Mouse (Mus musculus) neural tube, embryonic 13.5 days (tissue): ENCODE data around the gene Cbwd1. TPM values are rescaled to one million over a fixed set of nuclear protein-coding genes. Genes with fewer than 3 reads are reported as not detected.

ENCODE experiments used
- ATAC-seq: fragments of 200-750 bp; cut with Nextera tagmentation; 2 replicates; pipeline ENCODE4 v1.8.0; 2017; ENCODE audit warnings: low read depth, mild to moderate bottlenecking, moderate TSS enrichment, moderate library complexity
- H3K27ac ChIP-seq: fragments of 300-500 bp; sonication (generic); replicated peaks from 2 replicates; pipeline ENCODE4 v1.5.1; 2015; ENCODE audit warnings: moderate library complexity, mild to moderate bottlenecking, inconsistent platforms
- H3K27me3 ChIP-seq: fragments of 300-500 bp; sonication (generic); 2 replicates; pipeline ENCODE4 v1.6.1; 2015; ENCODE audit warnings: mild to moderate bottlenecking, inconsistent platforms
- H3K36me3 ChIP-seq: fragments of 300-500 bp; sonication (generic); 2 replicates; pipeline ENCODE4 v1.6.1; 2015; ENCODE audit warnings: mild to moderate bottlenecking, inconsistent platforms
- H3K4me1 ChIP-seq: fragments of 300-500 bp; sonication (generic); replicated peaks from 2 replicates; pipeline ENCODE4 v1.6.1; 2015; ENCODE audit warnings: inconsistent platforms
- H3K4me2 ChIP-seq: fragments of 300-500 bp; sonication (generic); 2 replicates; pipeline ENCODE4 v1.6.1; 2015; ENCODE audit warnings: inconsistent platforms, mild to moderate bottlenecking, moderate library complexity
- H3K4me3 ChIP-seq: fragments of 300-500 bp; sonication (generic); 2 replicates; pipeline ENCODE4 v1.5.1; 2015; ENCODE audit warnings: mild to moderate bottlenecking, inconsistent platforms
- H3K9ac ChIP-seq: fragments of 300-500 bp; sonication (generic); 2 replicates; pipeline ENCODE4 v1.6.1; 2015; ENCODE audit warnings: moderate library complexity, mild to moderate bottlenecking, inconsistent platforms
- H3K9me3 ChIP-seq: fragments of 300-500 bp; sonication (generic); 2 replicates; pipeline ENCODE4 v1.6.1; 2016; ENCODE audit warnings: inconsistent platforms
- WGBS: fragments of 180-500 bp; shearing (Covaris S2); methylation state at CpG from one replicate; pipeline ENCODE4 v1.1.7; 2015; 5-methylcytosine and 5-hydroxymethylcytosine counted together
- polyA plus RNA-seq: library from polyadenylated mRNA; unstranded; fragments of >200 nt; fragmentation: Nextera tagmentation; extraction: Ambion mirVana; gene quantifications from 2 replicates; pipeline ENCODE4 v1.2.1, GENCODE M21; 2015

Gene Cbwd1
- polyA plus RNA-seq, 1 experiment from 2014 or later, result 19.9 TPM

DNA sequence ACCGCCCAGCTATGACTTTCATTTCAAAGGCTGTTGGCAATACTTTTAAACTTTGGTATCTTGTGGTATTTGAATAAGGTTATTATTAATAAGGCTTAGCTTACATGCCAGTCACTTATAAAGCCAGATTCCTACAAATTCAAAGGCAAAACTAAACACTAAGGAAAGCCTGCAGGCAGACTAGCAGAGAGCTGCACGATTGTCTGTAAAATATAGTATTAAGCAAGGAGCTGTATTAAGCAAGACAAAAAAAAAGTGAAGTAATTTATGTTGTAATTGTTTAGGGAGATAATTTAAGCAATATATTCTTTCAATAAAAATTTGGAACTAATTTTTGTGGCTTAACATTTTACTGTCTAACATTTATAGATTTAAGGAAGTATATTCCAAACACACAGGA lies 5.5 kb upstream of the Cbwd1 start:
- Histone ChIP-seq H3K36me3 (no peaks in the 10 kb centered on the region), H3K4me3 (no peak overlapping the region), H3K27me3 (no peaks in the 10 kb centered on the region), H3K9me3 (no peaks in the 10 kb centered on the region), H3K4me2 (no peak overlapping the region), H3K9ac (no peak overlapping the region), H3K4me1 (no peaks in the 10 kb centered on the region), H3K27ac (no peak overlapping the region)
- ATAC-seq, result no peak
- 89% methylated on average over 2 of the region's 2 CpGs for WGBS

DNA sequence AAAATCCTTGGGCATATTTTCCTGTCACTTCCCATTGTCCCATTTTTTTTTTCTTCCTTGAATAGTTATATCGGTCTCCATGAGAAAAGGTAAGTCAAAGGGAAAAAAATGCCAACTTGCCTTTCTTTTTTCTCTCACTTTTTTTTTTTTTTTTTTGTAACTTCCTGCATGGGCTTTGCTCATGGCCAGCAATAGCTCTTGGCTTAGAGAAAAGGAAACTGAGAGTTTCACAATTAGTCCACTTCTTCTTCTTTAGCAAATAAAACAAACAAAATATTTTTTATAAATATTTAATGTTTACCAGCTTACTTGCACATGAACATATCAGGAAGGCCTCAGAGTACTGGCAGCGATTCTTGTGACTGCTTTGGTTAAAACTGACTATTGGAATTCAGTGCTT lies 4.8 kb upstream of the Cbwd1 start:
- H3K27me3 ChIP-seq, result no peaks in the 10 kb centered on the region
- no peak overlapping the region for H3K27ac ChIP-seq
- no peak overlapping the region for H3K4me3 ChIP-seq
- no peaks in the 10 kb centered on the region for H3K4me1 ChIP-seq
- 87% methylated on average over 2 of the region's 2 CpGs for WGBS
- H3K36me3 ChIP-seq, result no peaks in the 10 kb centered on the region
- H3K9me3 ChIP-seq, result no peaks in the 10 kb centered on the region
- H3K9ac ChIP-seq, result no peak overlapping the region
- no peak overlapping the region for H3K4me2 ChIP-seq
- no peak for ATAC-seq

DNA sequence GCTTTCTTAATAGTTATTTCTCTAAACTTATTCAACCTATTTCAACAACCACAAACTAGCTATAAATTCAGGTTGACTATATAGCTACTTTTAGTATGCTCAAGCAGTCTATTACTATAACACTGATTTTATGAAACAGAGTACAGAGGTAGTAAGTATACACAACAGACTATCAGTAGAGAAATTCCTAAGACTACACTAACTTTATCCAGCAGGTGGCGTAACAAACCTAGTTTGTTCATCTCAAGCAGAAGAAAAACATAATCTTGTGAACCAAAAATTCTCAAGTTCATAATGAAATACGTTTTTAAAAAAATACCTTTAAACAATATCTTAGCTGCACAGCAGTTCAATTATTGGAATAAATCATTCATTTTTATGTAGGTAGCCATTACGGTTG lies 2.9 kb downstream of the Cbwd1 start:
- Histone ChIP-seq H3K4me3 (no peak overlapping the region), H3K27me3 (no peaks in the 10 kb centered on the region), H3K4me2 (no peak overlapping the region), H3K27ac (no peak overlapping the region), H3K4me1 (peaks cover 17% of the 10 kb centered on the region), H3K36me3 (peaks cover 19% of the 10 kb centered on the region), H3K9me3 (no peaks in the 10 kb centered on the region), H3K9ac (no peak overlapping the region)
- no peak for ATAC-seq
- 41% methylated on average over 3 of the region's 3 CpGs for WGBS

DNA sequence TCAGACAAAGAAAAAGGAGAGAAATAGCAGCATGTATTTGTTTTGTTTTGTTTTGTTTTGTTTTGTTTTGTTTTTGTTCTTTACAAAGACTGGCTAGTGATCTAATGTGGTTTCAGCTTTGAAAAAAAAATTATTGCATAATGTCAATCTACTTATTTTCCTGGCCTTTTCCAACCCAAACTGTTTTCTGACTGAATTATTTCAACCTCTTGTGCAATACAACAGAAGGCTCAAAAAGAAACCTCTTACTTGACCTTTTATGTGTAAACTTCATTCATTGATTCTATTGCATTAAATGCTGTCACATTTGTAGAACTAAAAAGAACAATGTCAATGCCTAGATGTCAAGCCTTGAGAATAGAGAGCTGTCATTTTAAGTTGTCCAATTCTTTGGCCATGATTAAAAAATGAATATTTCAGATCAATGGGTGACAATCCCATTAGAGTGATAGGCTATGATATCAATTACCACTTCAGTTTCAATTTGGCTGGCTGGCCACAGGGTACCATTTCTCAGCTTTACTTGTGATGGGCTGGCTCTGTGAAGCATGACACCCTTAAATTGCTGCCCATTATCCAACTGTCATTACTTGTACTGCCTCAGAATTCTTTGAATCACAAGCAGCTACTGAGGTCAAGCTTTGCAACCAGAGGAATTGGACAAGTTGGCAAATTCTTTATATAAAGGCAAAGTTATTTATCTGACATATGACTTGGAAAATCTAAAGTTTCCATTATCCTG lies 15.7 kb downstream of the Cbwd1 start:
- Histone ChIP-seq H3K9me3 (no peaks in the 10 kb centered on the region), H3K4me3 (no peak overlapping the region), H3K27ac (no peak overlapping the region), H3K4me1 (no peaks in the 10 kb centered on the region), H3K9ac (no peak overlapping the region), H3K36me3 (no peaks in the 10 kb centered on the region), H3K27me3 (no peaks in the 10 kb centered on the region), H3K4me2 (no peak overlapping the region)
- ATAC-seq, result no peak

DNA sequence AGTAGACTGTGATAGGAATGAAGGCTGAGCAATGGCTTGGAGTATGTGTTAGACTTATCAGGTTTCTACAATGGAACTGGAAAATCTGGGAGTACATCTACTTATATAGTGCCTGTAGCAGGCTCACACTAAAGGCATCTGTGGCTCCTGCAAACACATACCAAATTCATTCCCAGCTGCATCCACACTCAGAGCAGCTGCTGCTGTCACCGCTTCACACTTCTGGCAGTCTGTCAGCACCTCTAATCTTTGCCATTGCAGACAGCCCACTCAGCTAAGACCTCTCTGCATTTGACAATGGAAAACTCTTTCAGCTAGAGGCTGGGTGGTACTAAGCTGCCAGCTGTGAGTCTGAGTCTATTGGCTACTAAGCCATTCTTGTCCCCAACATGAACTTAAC lies 24.3 kb downstream of the Cbwd1 start:
- WGBS, result 67% methylated on average over 1 of the region's 1 CpGs
- Histone ChIP-seq H3K9ac (no peak overlapping the region), H3K9me3 (no peaks in the 10 kb centered on the region), H3K27me3 (no peaks in the 10 kb centered on the region), H3K4me3 (no peak overlapping the region), H3K4me2 (no peak overlapping the region), H3K27ac (no peak overlapping the region), H3K36me3 (peaks cover 6% of the 10 kb centered on the region; the same call in 1 of the 2 replicates), H3K4me1 (no peaks in the 10 kb centered on the region)
- ATAC-seq, result no peak

DNA sequence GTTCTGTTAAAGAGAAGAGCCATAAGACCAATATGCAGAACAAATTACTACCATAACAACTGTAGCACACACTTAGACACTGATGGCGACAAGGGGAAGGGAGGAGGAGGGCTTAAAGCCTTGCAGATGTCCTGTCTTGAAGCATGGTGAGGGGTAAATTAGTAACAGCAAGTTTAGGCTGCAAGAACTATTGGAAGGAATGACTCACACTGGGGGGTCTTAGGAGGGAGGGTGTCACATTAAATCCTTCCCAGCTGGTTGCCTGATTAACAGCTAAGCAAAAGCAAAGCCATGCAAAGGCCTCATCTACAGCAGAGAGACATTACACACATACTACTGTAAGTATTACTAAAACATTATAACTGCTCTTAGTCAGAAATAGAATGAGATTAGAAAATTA lies 32.4 kb downstream of the Cbwd1 start:
- no peaks in the 10 kb centered on the region for H3K27me3 ChIP-seq
- H3K4me3 ChIP-seq, result no peak overlapping the region
- no peaks in the 10 kb centered on the region for H3K9me3 ChIP-seq
- WGBS, result 31% methylated on average over 1 of the region's 1 CpGs
- peak; percentile 47; the same call in 1 of the 2 replicates for ATAC-seq
- H3K36me3 ChIP-seq, result 0 out of 2 replicates have a peak, but pooled peaks cover 3% of the 10 kb centered on the region
- H3K27ac ChIP-seq, result no peak overlapping the region
- no peaks in the 10 kb centered on the region for H3K4me1 ChIP-seq
- no peak overlapping the region for H3K4me2 ChIP-seq
- H3K9ac ChIP-seq, result no peak overlapping the region

DNA sequence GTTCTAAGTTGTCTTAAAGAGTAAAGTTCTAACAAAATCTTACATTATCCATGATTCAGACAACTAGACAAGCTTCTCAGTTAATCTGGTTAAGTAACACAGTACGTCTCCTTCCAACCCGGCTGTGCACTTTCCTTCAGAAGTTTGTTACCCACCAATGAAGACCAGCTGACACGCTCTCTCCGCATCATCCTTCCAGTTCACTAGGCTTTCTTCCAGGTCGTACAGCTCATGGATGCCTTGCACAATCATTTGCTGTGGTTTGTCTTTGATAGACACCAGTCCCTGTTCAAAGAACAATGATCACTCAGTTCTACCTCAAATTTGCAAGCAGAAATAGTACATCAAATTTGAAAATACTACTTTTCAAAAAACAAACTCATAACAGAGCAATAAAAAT lies 40.5 kb downstream of the Cbwd1 start:
- no peaks in the 10 kb centered on the region for H3K9me3 ChIP-seq
- ATAC-seq, result no peak
- no peak overlapping the region for H3K9ac ChIP-seq
- no peak overlapping the region for H3K27ac ChIP-seq
- H3K36me3 ChIP-seq, result peaks cover 23% of the 10 kb centered on the region
- no peaks in the 10 kb centered on the region for H3K27me3 ChIP-seq
- no peak overlapping the region for H3K4me2 ChIP-seq
- H3K4me1 ChIP-seq, result no peaks in the 10 kb centered on the region
- no peak overlapping the region for H3K4me3 ChIP-seq
- WGBS, result 89% methylated on average over 5 of the region's 5 CpGs

DNA sequence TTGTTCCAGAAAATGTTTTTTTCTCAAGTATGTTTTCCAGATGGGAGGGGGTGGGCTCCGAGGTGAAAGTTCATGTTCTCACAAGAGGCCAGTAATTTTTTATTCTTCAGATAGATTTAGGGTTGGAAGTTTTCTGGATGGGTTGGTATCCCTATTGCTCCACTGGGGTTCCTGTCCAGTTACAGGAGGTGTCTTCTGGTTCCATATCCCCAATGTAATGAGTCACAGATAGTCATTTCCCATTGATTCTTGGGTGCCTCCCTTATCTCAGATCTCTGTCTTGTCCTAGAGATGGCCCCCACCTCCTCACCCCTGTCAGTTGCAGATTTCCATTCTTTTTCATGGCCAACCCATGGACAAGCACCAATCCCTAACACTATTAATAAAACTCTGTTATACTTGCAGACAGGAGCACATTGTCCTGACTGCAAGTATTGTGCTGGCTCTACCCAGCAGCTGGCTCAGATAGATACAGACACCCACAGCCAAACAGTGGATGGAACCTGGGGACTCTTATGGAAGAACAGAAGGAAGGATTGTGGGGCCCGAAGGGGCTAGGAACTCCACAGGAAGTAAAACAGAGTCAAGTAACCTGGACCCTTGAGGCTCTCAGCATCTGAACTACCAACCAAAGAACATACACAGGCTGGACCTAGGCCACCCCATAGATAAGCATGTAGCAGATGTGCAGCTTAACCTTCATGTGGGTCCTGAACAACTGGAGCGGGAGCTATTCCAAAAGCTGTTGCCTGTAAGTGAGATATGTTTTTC lies 52.8 kb downstream of the Cbwd1 start:
- H3K4me2 ChIP-seq, result no peak overlapping the region
- no peaks in the 10 kb centered on the region for H3K36me3 ChIP-seq
- no peak overlapping the region for H3K9ac ChIP-seq
- no peak overlapping the region for H3K4me3 ChIP-seq
- H3K9me3 ChIP-seq, result no peaks in the 10 kb centered on the region
- H3K4me1 ChIP-seq, result no peaks in the 10 kb centered on the region
- 91% methylated on average over 3 of the region's 3 CpGs for WGBS
- no peak for ATAC-seq
- no peak overlapping the region for H3K27ac ChIP-seq
- peaks cover 12% of the 10 kb centered on the region for H3K27me3 ChIP-seq

DNA sequence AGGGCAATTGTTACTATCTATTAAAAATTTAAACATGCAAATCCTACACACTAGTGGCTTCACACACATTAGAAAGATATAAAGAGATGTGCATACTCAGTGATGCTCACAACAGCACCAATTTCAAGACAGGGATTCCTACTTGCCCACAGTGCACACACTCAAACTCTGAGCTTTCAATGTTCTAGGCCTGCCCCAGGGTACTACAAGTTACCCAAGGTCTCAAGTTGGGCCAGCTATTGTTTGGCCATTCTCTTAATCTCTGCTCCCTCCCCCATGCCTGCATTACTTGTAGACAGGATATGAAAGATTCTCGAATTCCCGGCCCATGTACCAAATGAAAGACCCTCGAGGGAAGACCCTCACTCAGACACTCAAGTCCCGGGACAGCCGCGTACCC lies 53.8 kb downstream of the Cbwd1 start:
- Histone ChIP-seq H3K27ac (no peak overlapping the region), H3K27me3 (peaks cover 21% of the 10 kb centered on the region), H3K9me3 (no peaks in the 10 kb centered on the region), H3K9ac (no peak overlapping the region), H3K4me2 (no peak overlapping the region), H3K36me3 (no peaks in the 10 kb centered on the region), H3K4me1 (no peaks in the 10 kb centered on the region), H3K4me3 (no peak overlapping the region)
- 96% methylated on average over 6 of the region's 6 CpGs for WGBS
- no peak for ATAC-seq

DNA sequence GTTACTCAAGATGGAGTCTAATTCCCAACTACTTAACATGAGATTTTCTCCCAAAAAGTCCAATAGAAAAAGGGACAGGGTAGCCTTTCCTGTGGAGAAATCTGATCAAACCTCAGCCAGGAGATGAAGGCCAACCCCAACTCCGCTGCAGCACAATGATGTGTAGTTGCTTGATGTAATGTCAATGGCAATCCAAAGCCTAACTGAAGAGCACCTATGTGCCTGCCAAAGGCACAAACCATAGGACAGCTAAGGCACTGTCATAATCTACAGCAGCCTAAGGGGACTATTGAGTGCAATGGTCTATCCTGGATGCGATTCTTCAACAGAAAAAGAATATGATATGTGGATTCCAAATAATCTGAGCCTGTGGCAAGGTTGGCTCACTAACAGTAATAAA lies 58.6 kb downstream of the Cbwd1 start:
- Histone ChIP-seq H3K36me3 (no peaks in the 10 kb centered on the region), H3K4me2 (no peak overlapping the region), H3K4me1 (peaks cover 19% of the 10 kb centered on the region), H3K27ac (no peak overlapping the region), H3K9ac (no peak overlapping the region), H3K27me3 (peaks cover 67% of the 10 kb centered on the region), H3K9me3 (no peaks in the 10 kb centered on the region), H3K4me3 (no peak overlapping the region)
- WGBS, result 66% methylated on average over 2 of the region's 2 CpGs
- no peak for ATAC-seq

DNA sequence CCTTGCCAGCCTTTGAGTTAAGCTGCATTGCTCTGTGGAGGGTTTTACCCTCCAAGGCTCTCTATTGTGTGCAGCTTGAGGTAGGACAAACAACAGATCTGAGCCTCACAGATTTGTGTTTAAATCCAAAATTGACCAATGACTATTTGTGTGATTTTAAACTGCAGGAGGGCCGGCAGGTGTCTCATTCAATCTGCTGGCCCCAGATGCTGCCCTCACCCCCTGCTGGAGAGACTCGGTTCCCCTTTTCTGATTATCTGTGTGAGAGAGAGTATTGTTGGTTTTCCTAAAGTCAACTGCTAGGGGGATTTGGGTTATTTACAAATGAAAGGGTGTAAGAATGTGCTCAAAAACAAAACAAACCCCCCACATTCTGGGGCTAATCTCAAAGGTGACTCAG lies 59.2 kb downstream of the Cbwd1 start:
- ATAC-seq, result no peak
- H3K4me3 ChIP-seq, result no peak overlapping the region
- 6% methylated on average over 2 of the region's 2 CpGs for WGBS
- no peaks in the 10 kb centered on the region for H3K9me3 ChIP-seq
- H3K27ac ChIP-seq, result no peak overlapping the region
- H3K4me2 ChIP-seq, result no peak overlapping the region
- no peak overlapping the region for H3K9ac ChIP-seq
- H3K27me3 ChIP-seq, result peaks cover 72% of the 10 kb centered on the region
- peaks cover 24% of the 10 kb centered on the region for H3K4me1 ChIP-seq
- no peaks in the 10 kb centered on the region for H3K36me3 ChIP-seq

DNA sequence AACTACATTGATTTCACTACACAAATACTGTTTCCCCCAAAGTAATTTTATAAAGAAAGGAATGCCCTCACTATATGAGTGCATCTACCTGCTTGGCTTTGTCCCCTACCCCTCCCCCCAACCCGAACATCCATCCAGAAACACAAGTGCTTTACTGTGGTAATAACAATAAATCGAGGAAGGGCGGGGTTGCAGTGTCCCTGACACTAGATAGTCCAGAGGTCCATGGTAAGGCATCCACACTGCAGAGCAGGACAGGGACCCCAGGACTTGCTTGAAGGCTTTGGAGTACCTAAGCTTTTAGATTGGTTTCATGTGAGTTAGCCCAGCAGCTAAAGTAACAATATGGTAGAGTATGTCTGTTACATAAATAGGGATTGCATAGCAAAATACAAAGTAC lies 59.7 kb downstream of the Cbwd1 start:
- Histone ChIP-seq H3K27me3 (peaks cover 78% of the 10 kb centered on the region), H3K36me3 (no peaks in the 10 kb centered on the region), H3K27ac (no peak overlapping the region), H3K4me2 (no peak overlapping the region), H3K9ac (no peak overlapping the region), H3K4me3 (no peak overlapping the region), H3K4me1 (peaks cover 28% of the 10 kb centered on the region), H3K9me3 (no peaks in the 10 kb centered on the region)
- ATAC-seq, result no peak
- WGBS, result 0% methylated on average over 3 of the region's 3 CpGs
